Mouse (Mus musculus): ENCODE results near the gene Lipo3.
"Not testable (repeated sequence)": the region's sequence is repeated elsewhere in the genome, so short reads cannot be mapped to it uniquely, and the experiment has no call there.

- TF ChIP-seq CTCF, POLR2A (IDR thresholded peaks at IDR 0.05; ENCODE audit: extremely low read depth, insufficient read depth, low read length): not testable (repeated sequence)
Observed at GRCm38 (mm10) chr19:33787359-33787758, 25.6 kb upstream of the Lipo3 start, which contains the start of gene Lipo1.
